Comparison of ENCODE assay signal across 28 mouse cellular contexts in the genomic region with DNA sequence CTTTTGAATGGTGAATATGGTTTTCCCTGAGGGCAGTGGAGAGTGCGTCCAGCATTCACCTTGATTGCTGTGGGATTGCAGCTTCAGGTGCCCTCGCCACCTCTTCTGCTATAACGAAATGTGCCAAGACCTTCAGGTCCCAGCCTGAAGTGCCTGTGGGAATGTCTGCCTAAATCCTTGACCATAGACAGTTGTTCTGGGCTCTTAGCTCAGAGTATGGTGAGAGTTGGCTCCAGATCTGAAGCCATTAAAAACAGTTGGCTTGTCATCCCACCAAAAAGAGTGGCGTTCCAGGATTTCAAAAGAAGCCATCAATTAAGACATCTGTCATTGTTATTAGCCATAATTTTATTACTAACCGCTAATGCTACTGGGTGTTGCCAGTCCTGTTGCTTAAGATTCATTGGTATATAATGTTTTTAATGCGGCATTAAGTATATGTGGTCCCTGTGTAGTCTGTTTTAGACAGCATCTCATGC.
"Had no signal": no experiment of that assay in that cellular context is flagged by ENCODE, and none has a peak within 500 bp of the region (broad histone marks: within the 10 kb centered on the region; RNA-seq: fewer than 3 reads in every experiment).

No protein-coding gene starts in this region.

- H3K4me3 ChIP-seq: limb, embryonic 10.5 days; limb, embryonic 12.5 days; limb, embryonic 13.5 days; limb, embryonic 15.5 days; liver, embryonic 12.5 days; liver, embryonic 13.5 days; liver, embryonic 15.5 days; lung, embryonic 15.5 days; megakaryocyte, embryonic 14.5 days; midbrain, embryonic 10.5 days; midbrain, embryonic 12.5 days; midbrain, embryonic 13.5 days; midbrain, embryonic 15.5 days; myocyte; neural tube, embryonic 12.5 days; neural tube, embryonic 13.5 days had no signal

- H3K27ac ChIP-seq: limb, embryonic 10.5 days; limb, embryonic 12.5 days; limb, embryonic 13.5 days; limb, embryonic 15.5 days; liver, embryonic 12.5 days; liver, embryonic 13.5 days; liver, embryonic 14.5 days; liver, embryonic 15.5 days; lung, embryonic 15.5 days; macrophage; midbrain, embryonic 10.5 days; midbrain, embryonic 12.5 days; midbrain, embryonic 13.5 days; midbrain, embryonic 15.5 days; neural tube, embryonic 12.5 days; neural tube, embryonic 13.5 days had no signal

- DNase-seq: left cerebral cortex, postnatal 4 days; liver; liver, embryonic 13.5 days; liver, postnatal 0 days; lung, adult 18-20 months; lung, adult 2 months; lung, embryonic 14.5 days; lung, postnatal 10 days; lung, postnatal 14 days; lung, postnatal 36 days; midbrain, embryonic 14.5 days had no signal
